Mouse (Mus musculus) thymus, adult 18-20 months (tissue): ENCODE measurements around the gene Pjvk.
A peak's percentile ranks its signal among the peaks of the same experiment; 100 is the strongest.
"Not testable (repeated sequence)": the region's sequence is repeated elsewhere in the genome, so short reads cannot be mapped to it uniquely, and the experiment has no call there.

ENCODE experiments used
- DNase-seq, 2 experiments: peaks; one replicate each; pipeline ENCODE4 v3.0.0; 2022; ENCODE audit warnings: mixed read lengths in 2 of 2

The Pjvk gene

DNA sequence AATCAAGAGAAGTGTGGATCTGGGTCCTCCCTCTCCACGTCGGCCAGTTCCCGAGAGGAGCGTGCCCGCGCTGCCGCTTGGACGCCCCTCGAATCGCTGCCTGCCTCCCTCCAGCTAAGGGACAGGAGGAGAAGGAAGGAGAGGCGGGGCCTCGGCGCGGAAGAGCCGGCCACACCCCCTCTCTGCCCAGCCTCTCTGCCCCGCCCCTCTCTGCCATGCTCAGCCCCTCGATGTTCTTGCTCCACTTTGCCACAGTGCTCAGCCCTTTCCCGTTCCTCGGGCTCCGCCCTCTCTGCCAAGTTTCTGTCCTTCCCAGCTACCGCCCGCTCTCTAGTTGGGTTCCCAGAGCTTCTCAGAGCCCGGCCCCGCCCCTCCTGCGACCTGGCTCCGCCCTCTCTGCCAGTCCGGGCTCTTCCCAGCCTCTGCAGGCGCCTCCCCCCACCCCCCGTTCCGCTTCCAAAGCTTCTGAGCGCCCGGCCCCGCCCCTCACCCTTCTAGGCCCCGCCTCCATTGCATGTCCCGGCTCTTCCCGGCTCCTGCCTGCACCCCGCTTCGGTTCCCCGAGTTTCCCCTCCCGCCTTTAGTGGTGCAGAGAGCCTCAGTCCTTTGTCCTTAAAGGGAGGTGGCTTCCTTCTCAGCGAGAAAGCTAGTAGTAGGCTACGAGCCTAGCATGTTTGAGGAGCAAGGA lies at the start of gene Pjvk, which contains the start of gene Prkra:
TSS of gene Pjvk (plus strand) at position 594 of the 688 bp plus-strand sequence.
TSS of gene Prkra (minus strand) at position 133 of the 688 bp plus-strand sequence.
- peak; percentile 84 to 90 for DNase-seq

- DNase-seq, result no peak
Measured at GRCm38 (mm10) chr2:76599214-76599613, 49.1 kb upstream of the Pjvk start.

DNA sequence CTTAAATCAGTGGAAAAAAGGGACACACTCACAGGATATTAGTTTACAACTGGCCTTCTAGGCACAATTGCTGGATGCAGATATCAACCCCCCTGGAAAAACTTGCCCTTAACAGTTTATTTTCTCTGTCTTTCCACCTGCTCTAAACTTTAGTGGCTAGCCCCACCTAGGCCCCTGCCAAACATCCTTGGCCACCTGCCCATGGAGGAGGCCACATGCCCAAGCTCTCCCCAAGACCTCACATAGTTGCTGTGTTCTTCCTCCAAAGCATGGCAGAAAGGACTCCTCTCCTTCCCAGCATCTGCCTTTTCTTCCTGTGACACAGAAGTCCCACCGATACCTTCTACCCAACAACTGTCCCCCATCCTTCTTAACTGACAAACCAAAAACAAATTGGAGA lies 46.0 kb upstream of the Pjvk start:
- DNase-seq, result no peak

- DNase-seq, result no peak
Measured at GRCm38 (mm10) chr2:76606704-76607103, 41.6 kb upstream of the Pjvk start.

DNA sequence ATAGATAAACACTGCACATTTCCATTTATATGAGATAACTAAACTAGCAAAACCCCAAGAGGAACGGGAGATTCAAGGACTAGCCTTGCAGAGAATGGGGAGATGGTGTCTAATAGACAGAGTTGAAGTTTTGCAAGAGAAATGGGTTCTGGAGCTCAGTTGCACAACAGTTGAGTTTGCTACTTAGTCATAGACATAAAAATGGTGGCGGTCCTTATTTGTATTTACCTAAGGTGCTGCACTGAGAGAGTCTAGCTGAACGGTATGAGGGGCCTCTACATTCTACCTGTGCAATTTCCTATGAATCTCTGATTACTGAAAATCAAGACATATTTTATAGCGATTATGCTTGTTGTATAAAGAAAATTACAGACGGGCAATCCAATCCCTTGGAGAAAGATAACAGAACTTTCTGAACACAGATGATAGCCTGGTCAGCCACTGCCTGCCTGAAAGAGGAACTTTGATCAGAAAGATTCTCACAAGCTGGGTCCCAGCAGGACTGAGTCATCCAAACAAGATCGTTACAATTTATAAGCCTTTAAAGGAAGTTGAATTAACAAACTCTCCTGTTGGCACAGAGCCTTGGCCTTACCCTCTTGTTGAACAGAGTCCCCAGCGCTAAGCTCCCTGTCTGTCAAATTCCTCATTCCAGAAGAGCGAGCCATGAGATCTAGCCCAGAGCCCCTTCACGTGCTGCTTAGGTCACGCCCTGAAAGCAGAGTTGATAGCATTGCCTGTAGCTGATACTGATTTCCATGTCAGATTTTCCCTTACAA lies 37.8 kb upstream of the Pjvk start:
- DNase-seq, result no peak

DNA sequence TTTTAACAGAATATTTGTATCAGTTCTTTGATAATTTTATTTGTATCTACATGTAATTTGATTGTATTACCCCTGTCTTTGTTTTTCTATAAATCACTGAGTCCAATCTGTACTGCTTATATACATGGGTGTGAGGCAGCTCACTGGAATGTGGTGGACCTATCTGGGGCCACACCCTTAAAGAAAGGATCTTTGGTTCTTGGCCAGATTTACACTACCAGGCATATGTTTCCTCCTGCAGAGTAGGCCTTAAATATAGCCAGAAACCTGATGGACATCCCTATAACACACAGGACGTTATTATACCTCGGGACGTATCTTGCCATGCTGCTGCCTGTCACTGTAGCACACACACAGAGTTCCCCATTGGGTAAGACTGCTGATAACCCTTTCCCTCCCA lies 36.3 kb upstream of the Pjvk start:
- DNase-seq, result no peak

DNA sequence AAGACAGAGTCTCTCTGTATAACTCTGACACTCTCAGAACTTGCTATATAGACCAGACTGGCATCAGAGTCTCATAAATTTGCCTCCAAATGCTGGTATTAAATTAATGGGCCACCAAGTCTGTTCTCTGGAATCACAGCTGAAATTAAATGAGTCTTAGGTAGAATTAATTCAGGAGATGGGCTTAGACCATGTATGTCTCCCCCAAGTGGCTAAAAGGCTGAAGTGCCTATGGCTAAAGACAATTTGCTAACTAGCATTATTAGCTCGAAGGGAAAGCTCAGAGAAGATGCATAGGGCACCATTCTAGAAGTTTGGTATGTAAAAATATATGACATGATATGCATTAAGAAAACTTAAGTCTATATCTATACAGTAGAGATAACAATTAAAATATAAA lies 30.2 kb upstream of the Pjvk start:
- no peak for DNase-seq

GRCm38 (mm10) chr2:76620188-76620587 lies 28.1 kb upstream of the Pjvk start:
- DNase-seq, result no peak

DNA sequence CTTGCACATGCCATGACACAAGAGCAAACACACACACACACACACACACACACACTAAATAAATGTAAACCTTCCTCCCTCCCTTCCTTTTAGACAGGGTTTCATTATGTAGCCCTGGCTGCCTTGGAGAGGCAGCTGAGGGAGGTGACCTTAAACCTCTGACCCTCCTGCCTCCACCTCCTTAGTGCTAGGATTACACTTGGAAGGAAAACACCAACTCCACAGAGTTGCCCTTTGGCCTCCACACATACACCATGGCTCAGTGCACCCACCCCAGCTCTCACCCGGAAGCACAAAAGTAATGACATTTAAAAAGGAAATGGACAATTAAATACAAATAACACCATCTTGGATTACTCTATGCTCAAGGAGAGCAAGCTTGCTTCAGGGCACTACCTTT lies 26.6 kb upstream of the Pjvk start:
- no peak for DNase-seq

DNA sequence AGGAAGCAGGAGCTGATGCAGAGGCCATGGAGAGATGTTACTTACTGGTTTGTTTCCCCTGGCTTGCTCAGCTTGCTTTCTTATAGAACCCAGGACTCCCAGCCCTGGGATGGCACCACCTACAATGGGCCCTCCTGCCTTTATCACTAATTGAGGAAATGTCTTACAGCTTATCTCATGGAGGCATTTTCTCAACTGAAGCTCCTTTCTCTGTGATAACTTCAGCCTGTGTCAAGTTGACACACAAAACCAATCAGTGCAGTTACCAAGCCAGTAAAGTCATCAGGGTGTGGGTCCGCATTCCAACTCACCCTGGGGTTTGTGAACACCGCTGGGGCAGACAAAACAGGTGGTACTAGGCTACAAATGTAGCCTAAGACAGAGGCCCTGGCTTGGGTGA lies 26.0 kb upstream of the Pjvk start:
- not testable (repeated sequence) for DNase-seq

DNA sequence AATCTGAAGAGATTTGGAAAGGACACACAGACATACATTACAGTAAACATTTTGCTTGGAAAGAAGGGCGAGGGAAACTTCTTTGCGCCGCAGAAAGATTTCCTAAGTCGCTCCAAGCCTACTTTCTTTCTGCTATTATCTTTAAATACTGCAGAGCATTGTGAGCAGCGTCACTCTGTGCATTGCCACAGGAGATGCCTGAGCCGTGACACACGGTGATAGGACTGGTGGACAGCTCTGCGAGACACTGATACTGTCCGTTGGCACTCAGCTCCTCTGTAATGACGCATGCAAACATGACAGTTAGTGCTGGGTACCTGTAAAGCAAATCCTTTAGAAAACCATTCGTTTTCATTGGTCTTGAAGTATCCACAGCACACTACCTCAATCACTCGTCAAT lies 18.0 kb upstream of the Pjvk start:
- no peak for DNase-seq

- no peak for DNase-seq
Measured at GRCm38 (mm10) chr2:76631600-76631999, 16.7 kb upstream of the Pjvk start.

DNA sequence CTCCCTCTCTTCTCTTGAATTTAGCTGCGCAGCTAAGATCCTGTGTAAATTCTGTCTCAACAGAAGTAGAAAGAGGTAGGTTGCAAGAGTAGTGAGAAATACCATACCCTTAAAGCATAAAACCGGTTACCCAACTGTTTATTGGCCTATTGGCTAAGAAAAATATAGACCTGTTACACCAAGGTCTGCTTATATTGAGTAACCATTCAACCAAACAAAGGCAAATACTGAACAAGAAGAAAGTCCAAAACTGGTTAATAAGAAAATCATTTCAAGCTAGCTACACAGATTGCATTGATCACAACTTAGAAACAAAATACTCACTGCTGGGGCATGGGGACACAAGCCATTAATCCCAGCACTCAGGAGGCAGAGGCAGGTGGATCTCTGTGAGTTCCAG lies 8.6 kb upstream of the Pjvk start:
- no peak for DNase-seq

DNA sequence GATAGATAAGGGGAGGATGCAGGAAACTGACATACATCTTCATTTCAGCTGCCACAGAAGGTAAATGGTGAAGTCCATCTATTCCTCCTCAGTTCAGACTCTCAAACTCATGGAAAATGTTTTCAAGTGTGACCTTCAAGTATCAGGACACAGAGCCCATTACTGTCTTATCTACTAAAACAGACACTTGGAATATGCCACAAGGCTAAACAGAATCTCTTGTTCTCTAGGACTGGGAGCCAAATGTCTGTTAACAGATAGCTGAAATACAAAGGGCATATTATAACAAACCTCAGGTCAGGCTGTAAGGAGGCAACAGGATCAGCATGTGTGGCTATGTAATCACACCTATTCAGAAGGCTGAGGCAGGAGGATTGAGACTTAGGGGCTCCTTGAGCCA lies 4.5 kb upstream of the Pjvk start:
- DNase-seq, result no peak

DNA sequence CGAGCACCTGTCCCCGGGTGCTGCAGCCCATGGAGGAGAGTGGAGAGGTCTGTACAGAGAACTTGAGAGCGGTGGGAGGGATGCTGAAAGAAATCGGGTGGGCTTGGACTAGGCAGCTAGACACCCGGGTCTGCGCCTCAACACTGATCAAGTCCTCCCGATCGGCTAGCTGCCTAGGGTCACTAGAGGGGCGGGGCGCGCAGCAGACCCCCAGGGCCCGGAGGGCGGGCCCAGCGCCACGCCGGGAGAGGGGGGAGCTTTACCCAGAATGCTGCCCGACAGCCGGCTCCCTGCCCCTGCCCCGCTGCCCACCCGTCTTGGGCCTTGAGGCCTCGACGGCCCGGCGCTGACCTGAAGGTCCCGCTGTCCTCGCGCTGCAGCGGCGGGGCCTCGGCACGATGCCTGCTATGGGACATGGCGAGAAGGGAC lies 821 bp upstream of the Pjvk start:
- DNase-seq, result no peak

GRCm38 (mm10) chr2:76648666-76649141 lies 428 bp downstream of the Pjvk start:
- DNase-seq, result no peak

DNA sequence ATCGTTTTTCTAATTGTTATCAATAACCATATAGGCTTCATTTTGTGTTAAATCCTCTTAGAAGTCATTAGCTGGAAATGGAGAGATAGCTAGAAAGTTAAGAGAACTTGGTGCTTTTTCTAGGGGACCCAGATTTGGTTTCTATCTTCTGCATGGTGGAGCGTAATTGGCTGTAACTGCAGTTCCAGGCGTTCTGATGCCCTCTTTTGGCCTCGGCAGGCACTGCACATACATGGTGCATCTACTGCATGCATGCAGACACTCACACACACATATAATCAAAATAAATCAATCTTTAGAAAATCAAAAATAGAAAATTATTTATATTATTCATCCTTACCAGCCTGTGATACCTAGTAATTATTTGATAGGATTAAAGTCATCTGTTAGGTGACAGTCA lies 4.8 kb downstream of the Pjvk start:
- DNase-seq, result no peak

GRCm38 (mm10) chr2:76654646-76655045 lies 6.4 kb downstream of the Pjvk start:
- DNase-seq, result no peak

DNA sequence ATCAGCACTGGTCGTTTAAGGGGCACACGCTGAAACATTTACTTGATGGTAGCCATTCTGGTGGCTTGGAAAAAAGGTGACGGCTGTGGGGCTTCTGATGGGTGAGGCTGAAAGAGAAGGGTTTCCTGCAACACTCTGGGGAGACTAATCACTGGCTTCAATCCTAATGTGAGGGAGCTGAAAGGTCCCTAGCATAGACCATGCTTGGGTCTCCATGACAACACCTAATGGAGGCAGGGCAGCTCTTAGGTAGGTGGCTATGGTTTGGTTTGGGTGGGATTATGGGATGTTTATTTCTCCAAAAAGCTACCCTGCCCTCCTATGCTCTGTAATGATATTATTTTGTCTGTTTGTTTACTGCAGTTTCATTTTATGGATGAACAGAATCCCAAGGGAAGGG lies 7.2 kb downstream of the Pjvk start:
- DNase-seq, result no peak

DNA sequence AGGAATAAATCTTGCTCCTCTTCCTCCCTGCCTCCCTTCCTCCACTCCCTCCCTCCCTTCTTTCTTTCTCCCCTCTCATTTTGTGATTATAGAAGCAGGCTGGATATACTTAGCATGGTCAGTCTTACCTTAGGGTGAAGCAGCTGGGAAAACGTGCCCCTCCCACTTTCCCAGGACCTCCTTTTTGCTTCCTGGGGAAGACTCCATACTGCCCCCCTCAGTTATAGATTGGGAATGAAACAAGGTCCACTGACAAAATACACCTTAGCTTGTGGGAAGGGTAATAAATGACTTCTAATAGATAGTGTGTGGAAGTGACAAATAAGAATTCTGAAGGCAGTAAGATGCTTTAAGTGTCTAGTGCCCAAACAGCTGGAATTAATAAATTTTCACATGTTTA lies 7.7 kb downstream of the Pjvk start:
- no peak for DNase-seq

- no peak for DNase-seq
Measured at GRCm38 (mm10) chr2:76658551-76658950, 10.3 kb downstream of the Pjvk start.

GRCm38 (mm10) chr2:76659419-76659818 lies 11.1 kb downstream of the Pjvk start:
- no peak for DNase-seq

DNA sequence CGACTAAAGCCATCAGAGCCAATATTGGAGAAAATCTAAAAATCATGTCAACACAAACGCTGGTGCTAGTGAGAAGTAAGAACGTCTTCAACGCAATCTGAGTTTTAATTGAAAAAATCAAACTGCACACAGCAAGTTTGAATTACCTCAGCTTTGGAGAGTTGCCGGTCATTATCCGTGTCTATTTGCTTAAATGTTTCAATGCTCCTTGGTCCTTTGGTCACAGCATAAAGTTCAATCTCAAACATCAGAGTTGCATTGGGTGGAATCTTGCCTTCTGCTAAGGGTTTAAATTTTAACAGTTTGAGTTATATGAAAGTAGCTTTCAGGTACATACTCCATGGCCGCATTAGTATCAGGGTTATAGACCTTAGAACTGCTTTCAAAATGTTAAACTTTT lies 17.3 kb downstream of the Pjvk start:
- DNase-seq, result no peak

GRCm38 (mm10) chr2:76667200-76667599 lies 18.9 kb downstream of the Pjvk start:
- no peak for DNase-seq
